Mouse (Mus musculus) embryonic fibroblast, embryonic 13.5 days (primary cell): ENCODE data around the gene Zfyve28.

Experiments
- CTCF ChIP-seq: IDR thresholded peaks from 2 replicates; pipeline ENCODE4 v1.5.1; 2011; ENCODE audit warnings: mild to moderate bottlenecking, control low read depth, low read length, moderate library complexity, borderline replicate concordance; ENCODE audit not compliant: insufficient read depth
- POLR2A ChIP-seq: IDR thresholded peaks from 2 replicates; pipeline ENCODE4 v1.6.1; 2011; ENCODE audit warnings: low read depth, mild to moderate bottlenecking, control low read depth, low read length, moderate library complexity

DNA sequence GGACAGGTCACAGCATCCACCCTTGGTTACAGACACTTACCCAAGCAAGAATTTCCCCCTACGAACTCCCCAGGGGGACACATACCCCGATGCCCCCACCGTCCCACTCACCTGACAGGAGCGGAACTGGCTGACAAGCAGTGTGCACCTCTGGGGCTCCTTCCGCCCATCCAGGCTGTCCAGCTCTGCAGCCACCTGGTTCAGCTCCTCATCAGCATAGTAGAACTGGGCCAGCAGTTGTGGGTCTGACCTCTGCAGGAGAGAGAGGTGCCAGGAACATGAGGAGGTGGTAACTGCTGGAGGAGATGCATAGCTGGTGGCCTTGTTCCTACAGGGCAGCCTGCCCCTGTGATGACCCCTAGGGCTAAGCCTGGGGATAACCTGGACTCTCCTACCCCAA lies 45.2 kb downstream of the Zfyve28 start:
- TF ChIP-seq CTCF = no peak
- no peak for TF ChIP-seq POLR2A
